Mouse (Mus musculus) spleen, adult 2 months (tissue): ENCODE results near the gene H2afz.

Experiments
- CTCF ChIP-seq: fragments of 200-500 bp; IDR thresholded peaks from 2 replicates; pipeline ENCODE4 v1.5.1; 2011; ENCODE audit warnings: mild to moderate bottlenecking, inconsistent platforms; ENCODE audit not compliant: insufficient read depth, insufficient read length, insufficient replicate concordance; ENCODE audit errors: extremely low read depth
- POLR2A ChIP-seq: fragments of 200-500 bp; IDR thresholded peaks from 2 replicates; pipeline ENCODE4 v1.6.1; 2011; ENCODE audit warnings: low read depth, low read length, inconsistent platforms

DNA sequence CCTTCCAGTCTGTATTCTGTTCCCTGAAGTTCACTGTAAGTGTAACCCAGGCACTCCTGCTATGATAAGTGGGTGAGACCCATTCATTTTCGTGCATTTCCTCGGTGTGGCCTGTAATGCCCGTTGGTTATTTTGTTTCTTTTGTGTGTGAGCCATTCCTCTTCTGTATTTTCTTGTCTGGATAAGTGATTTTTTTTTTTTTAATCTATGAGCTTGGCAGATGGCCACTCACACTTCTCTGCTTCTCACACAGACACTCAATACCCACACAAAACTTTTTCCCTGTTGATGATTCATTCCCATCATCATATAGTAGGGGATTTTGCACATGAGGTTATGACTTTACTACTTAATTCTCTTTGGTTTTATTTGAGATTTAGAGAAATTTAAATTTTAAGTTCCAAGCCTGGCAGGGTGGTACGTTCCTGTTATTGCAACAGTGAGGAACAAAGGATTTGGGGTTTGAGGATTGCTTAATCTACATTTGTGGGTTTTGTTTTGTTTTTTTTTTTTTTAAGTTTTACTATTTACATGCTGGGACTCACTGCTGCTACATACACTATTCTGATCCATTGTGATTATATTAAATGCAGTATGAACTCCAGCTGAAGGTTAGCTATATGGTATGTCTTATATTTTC, 15.9 kb downstream of the H2afz start:
- TF ChIP-seq CTCF, result no peak
- TF ChIP-seq POLR2A, result no peak
